Mouse (Mus musculus) heart, postnatal 25 days (tissue): ENCODE data around the gene Tnfrsf23. TPM values are rescaled to one million over a fixed set of nuclear protein-coding genes. Genes with fewer than 3 reads are reported as not detected.

Experiments
- DNase-seq: peaks from one replicate; pipeline ENCODE4 v3.0.0; 2022; ENCODE audit warnings: low spot score
- intact Hi-C: fragments of 180-260 bp; cut with DNase I; formaldehyde crosslinking; loops from one replicate; pipeline ENCODE4 v1.15.1; 2025
- total RNA-seq, 2 experiments: library from RNA; stranded (reverse); gene quantifications; 2 replicates each; pipeline ENCODE4 v1.2.3; 2021

Tnfrsf23 gene
- total RNA-seq, 2 experiments from 2014 or later, result 1.7 to 2.1 TPM

DNA sequence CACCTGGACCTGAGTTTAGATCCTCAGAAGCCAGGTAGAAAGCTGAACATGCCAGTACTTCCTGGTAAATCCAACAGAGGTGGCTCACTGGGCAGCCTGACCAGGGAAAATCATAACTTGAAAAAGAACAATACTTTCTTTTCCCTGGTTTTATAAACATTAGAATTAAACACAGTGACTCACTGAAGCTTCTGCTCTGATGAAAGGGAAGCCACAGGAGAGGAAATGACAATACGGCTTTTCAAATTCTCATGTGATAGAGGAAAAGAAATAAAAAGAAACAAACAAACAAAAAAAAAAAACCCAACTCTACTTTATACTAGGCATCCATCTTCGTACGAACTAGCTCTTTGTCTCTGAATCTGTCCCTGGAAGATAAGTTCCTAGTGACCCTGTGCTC, 61.1 kb downstream of the Tnfrsf23 start:
- no peak for DNase-seq
- intact Hi-C loops, result no loop called here

DNA sequence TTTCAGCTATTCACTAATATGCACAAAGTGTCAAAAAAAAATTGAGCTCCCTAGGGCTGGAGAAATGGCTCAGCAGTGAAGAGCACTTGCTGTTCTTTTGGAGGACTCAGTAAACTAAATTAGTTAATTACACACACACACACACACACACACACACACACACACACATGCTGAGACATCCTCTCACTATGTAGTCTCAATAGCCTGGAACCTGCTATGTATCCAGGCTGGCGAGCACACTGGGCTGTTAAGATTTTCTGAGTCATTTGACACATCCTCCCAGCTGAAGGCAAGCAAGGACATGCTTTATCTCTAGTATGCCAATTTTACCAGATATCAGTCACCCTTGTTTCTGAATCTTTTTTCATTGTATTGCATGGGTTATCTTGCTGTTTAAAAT, 64.7 kb downstream of the Tnfrsf23 start:
- no peak for DNase-seq
- intact Hi-C loops, result no loop called here

Other genes starting within 250 kb of the Tnfrsf23 start
- gene Cdkn1c, start 224.8 kb downstream of the Tnfrsf23 start, total RNA-seq, result 10 to 100 TPM; 35.8 to 44.2 TPM
- gene Slc22a18, start 212.1 kb downstream of the Tnfrsf23 start, total RNA-seq, result under 1 TPM; 0.17 to 0.49 TPM
- gene Phlda2, start 182.7 kb downstream of the Tnfrsf23 start, total RNA-seq, result not detected
- 100 to 1,000 TPM; 171 to 178 TPM for gene Nap1l4, start 136.8 kb downstream of the Tnfrsf23 start, total RNA-seq
- gene Cars, start 85.8 kb downstream of the Tnfrsf23 start, total RNA-seq, result 10 to 100 TPM; 18.3 to 18.4 TPM
- gene Tnfrsf26, start 57.1 kb downstream of the Tnfrsf23 start, total RNA-seq, result under 1 TPM; 0.48 to 0.70 TPM
- gene Tnfrsf22, start 36.2 kb downstream of the Tnfrsf23 start, total RNA-seq, result 1 to 10 TPM; 1.6 to 2.3 TPM
- gene Osbpl5, start 71.1 kb upstream of the Tnfrsf23 start, total RNA-seq, result 10 to 100 TPM; 16.0 to 21.5 TPM
- not detected for gene Mrgprg, start 81.1 kb upstream of the Tnfrsf23 start, total RNA-seq
- 1 to 10 TPM; 1.0 to 1.3 TPM for gene Mrgpre, start 98.6 kb upstream of the Tnfrsf23 start, total RNA-seq
- 1 to 10 TPM; 4.8 to 5.5 TPM for gene Nadsyn1, start 137.0 kb upstream of the Tnfrsf23 start, total RNA-seq
- gene Dhcr7, start 137.3 kb upstream of the Tnfrsf23 start, total RNA-seq, result 1 to 10 TPM; 5.8 to 6.7 TPM
- not detected for gene Gm498, start 181.0 kb upstream of the Tnfrsf23 start, total RNA-seq